Mouse (Mus musculus): ENCODE results near the gene Nras.

Gene Nras

GRCm38 (mm10) chr3:103100735-103101134 lies 42.6 kb downstream of the Nras start:
- no peak for DNase-seq

- DNase-seq = no peak
Measured at GRCm38 (mm10) chr3:103101194-103101593, 43.1 kb downstream of the Nras start.

DNA sequence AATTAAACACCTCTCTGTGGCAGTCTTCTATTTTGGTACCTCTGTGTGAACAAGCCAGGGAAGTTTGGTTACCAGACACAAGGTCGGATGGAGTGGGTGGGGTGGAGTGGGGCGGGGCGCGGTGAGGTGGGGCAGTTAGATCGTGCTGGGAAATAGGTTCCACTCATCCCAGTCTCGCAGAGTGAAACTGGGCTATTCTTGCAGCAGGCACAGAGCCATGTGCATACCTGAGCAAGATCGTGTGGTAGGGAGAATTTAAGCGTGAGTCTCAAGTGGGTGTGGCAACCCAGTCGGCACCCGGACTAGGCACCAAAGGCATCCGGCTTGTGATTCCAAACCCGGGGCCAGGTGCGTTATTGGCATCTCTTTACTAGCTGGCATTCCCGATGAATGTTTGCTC lies 43.8 kb downstream of the Nras start:
- no peak for DNase-seq

- DNase-seq = peak; percentile 24
Measured at GRCm38 (mm10) chr3:103102454-103103390, 44.6 kb downstream of the Nras start, which contains the start of gene Dennd2c. Dennd2c (plus strand) TSS chr3:103102604.

- no peak for DNase-seq
Measured at GRCm38 (mm10) chr3:103107565-103108240, 49.6 kb downstream of the Nras start.

DNA sequence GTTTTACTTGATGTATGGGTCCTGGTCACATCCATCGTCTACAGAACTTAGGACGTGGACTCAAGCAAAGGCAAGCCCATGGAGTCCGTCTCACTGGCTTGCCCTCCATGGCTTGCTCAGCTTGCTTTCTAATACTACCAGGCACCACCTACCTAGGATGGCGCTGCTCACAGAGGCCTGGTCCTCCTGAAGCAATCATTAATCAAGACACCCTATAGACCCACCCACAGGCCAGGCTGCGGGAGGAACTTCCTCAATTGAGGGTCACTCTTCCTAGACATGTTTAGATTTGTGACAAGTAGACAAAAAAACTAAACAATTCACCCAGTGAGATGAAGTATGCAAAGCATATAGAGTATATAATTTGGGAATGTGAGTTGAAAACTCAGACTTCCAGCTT lies 54.1 kb downstream of the Nras start:
- no peak for DNase-seq
